Mouse (Mus musculus) G1E (cell line): Measurements from ENCODE around the gene Cfap157. TPM values are rescaled to one million over a fixed set of nuclear protein-coding genes. Genes with fewer than 3 reads are reported as not detected.

Experiments
- ATAC-seq: 2 replicates; pipeline ENCODE4 v1.8.0; 2016; ENCODE audit warnings: mild to moderate bottlenecking; ENCODE audit not compliant: insufficient number of reproducible peaks, poor library complexity, low FRiP score, severe bottlenecking; ENCODE audit errors: extremely low read depth
- DNase-seq: peaks from one replicate; pipeline ENCODE4 v3.0.0; 2012; ENCODE audit warnings: low spot score
- H3K27me3 ChIP-seq: 2 replicates; pipeline ENCODE4 v1.6.1; 2012; ENCODE audit warnings: mild to moderate bottlenecking, low read length, inconsistent platforms; ENCODE audit not compliant: insufficient read depth
- H3K36me3 ChIP-seq: replicated peaks from 2 replicates; pipeline ENCODE3; 2012; ENCODE audit warnings: mild to moderate bottlenecking, inconsistent platforms
- H3K4me1 ChIP-seq: 2 replicates; pipeline ENCODE4 v1.6.1; 2012; ENCODE audit warnings: low read depth, low read length, inconsistent platforms, mixed read lengths; ENCODE audit not compliant: insufficient read depth
- H3K4me3 ChIP-seq: 2 replicates; pipeline ENCODE4 v1.5.1; 2012; ENCODE audit warnings: low read depth, mild to moderate bottlenecking, inconsistent platforms, low read length, moderate library complexity, mixed read lengths
- H3K9me3 ChIP-seq: replicated peaks from 2 replicates; pipeline ENCODE4 v1.6.1; 2012; ENCODE audit warnings: inconsistent platforms
- CTCF ChIP-seq: IDR thresholded peaks from 2 replicates; pipeline ENCODE4 v1.5.1; 2012; ENCODE audit warnings: low read depth, low read length, inconsistent platforms, mixed read lengths
- GATA1 ChIP-seq: IDR thresholded peaks from 2 replicates; pipeline ENCODE4 v1.6.1; 2012; ENCODE audit warnings: borderline replicate concordance, low read length, inconsistent platforms, mixed read lengths
- GATA2 ChIP-seq: IDR thresholded peaks from 2 replicates; pipeline ENCODE4 v1.6.1; 2012; ENCODE audit warnings: low read depth, low read length, inconsistent platforms, borderline replicate concordance
- POLR2AphosphoS5 ChIP-seq: IDR thresholded peaks from 2 replicates; pipeline ENCODE4 v1.6.1; 2012; ENCODE audit warnings: low read depth, low read length, inconsistent platforms; ENCODE audit not compliant: insufficient replicate concordance
- TAL1 ChIP-seq: conservative IDR thresholded peaks from 2 replicates; pipeline ENCODE4 v1.6.1; 2012; ENCODE audit warnings: low read depth, low read length, inconsistent platforms, mixed read lengths
- polyA plus RNA-seq: library from polyadenylated mRNA; stranded (reverse); fragments of >175 nt; gene quantifications from 2 replicates; pipeline ENCODE4 v1.2.3, GENCODE M21; 2012
- total RNA-seq, 2 experiments: library from RNA; stranded (forward) in 1 of 2; stranded (reverse) in 1 of 2; fragments of 200-1000 nt in 1 of 2; fragments of >200 nt in 1 of 2; fragmentation: Nextera tagmentation in 1 of 2; gene quantifications; 2 replicates each; pipeline ENCODE4 v1.2.3; 2014 to 2017

Gene Cfap157
- not detected in 2 replicates for total RNA-seq (2014; fragmentation: Nextera tagmentation)
- total RNA-seq (2017): 0.11 and 1.6 TPM in 2 replicates
- not detected in 2 replicates for polyA plus RNA-seq

GRCm38 (mm10) chr2:32784048-32784681 is at the start of gene Cfap157:
TSS of gene Cfap157 (minus strand) at chr2:32784428.
- Histone ChIP-seq H3K36me3 (peaks cover 2% of the 10 kb centered on the region), H3K9me3 (no peaks in the 10 kb centered on the region), H3K27me3 (peaks cover 22% of the 10 kb centered on the region), H3K4me1 (no peaks in the 10 kb centered on the region), H3K4me3 (no peak within 1 kb of the TSS)
- no peak for DNase-seq
- ATAC-seq: no peak
- no peak for TF ChIP-seq CTCF
- TF ChIP-seq TAL1: no peak
- no peak for TF ChIP-seq GATA2
- no peak for TF ChIP-seq POLR2AphosphoS5
- TF ChIP-seq GATA1: no peak

GRCm38 (mm10) chr2:32828979-32829676 is 44.9 kb upstream of the Cfap157 start:
- no peak for ATAC-seq
- peaks cover 6% of the 10 kb centered on the region for H3K4me1 ChIP-seq

GRCm38 (mm10) chr2:32825796-32826195 is 41.6 kb upstream of the Cfap157 start:
- no peak for TF ChIP-seq GATA1
- TF ChIP-seq CTCF: no peak
- no peak for TF ChIP-seq POLR2AphosphoS5
- no peak for TF ChIP-seq GATA2
- no peak for TF ChIP-seq TAL1
- ATAC-seq (no peak), DNase-seq (no peak)
- Histone ChIP-seq H3K4me3 (no peak overlapping the region), H3K36me3 (peaks cover 17% of the 10 kb centered on the region), H3K9me3 (no peaks in the 10 kb centered on the region), H3K27me3 (no peaks in the 10 kb centered on the region; the same call in none of the 2 replicates), H3K4me1 (peaks cover 8% of the 10 kb centered on the region)

More at GRCm38 (mm10) chr2:32828979-32829676, 44.9 kb upstream of the Cfap157 start:
- DNase-seq: no peak
- TF ChIP-seq GATA1: no peak
- Histone ChIP-seq H3K4me3 (no peak overlapping the region), H3K27me3 (peaks cover 4% of the 10 kb centered on the region), H3K9me3 (no peaks in the 10 kb centered on the region), H3K36me3 (peaks cover 2% of the 10 kb centered on the region)

GRCm38 (mm10) chr2:32824778-32825177 is 40.5 kb upstream of the Cfap157 start:
- Histone ChIP-seq H3K4me3 (no peak overlapping the region), H3K27me3 (no peaks in the 10 kb centered on the region; the same call in none of the 2 replicates), H3K9me3 (no peaks in the 10 kb centered on the region), H3K36me3 (peaks cover 19% of the 10 kb centered on the region), H3K4me1 (peaks cover 8% of the 10 kb centered on the region)
- TF ChIP-seq TAL1 (no peak), GATA1 (no peak), GATA2 (no peak)
- no peak for ATAC-seq
- no peak for DNase-seq

GRCm38 (mm10) chr2:32824181-32824580 is 40.0 kb upstream of the Cfap157 start:
- DNase-seq: no peak
- Histone ChIP-seq H3K36me3 (peaks cover 21% of the 10 kb centered on the region), H3K9me3 (no peaks in the 10 kb centered on the region), H3K27me3 (no peaks in the 10 kb centered on the region; the same call in none of the 2 replicates), H3K4me3 (no peak overlapping the region), H3K4me1 (peaks cover 7% of the 10 kb centered on the region)
- ATAC-seq: no peak
- TF ChIP-seq GATA1 (no peak), GATA2 (no peak), TAL1 (no peak), POLR2AphosphoS5 (no peak), CTCF (no peak)

GRCm38 (mm10) chr2:32823579-32824154 is 39.4 kb upstream of the Cfap157 start:
- no peak for TF ChIP-seq GATA2
- TF ChIP-seq TAL1: no peak
- no peak for TF ChIP-seq CTCF
- TF ChIP-seq POLR2AphosphoS5: no peak
- no peak for TF ChIP-seq GATA1
- Histone ChIP-seq H3K9me3 (no peaks in the 10 kb centered on the region), H3K4me3 (no peak overlapping the region), H3K27me3 (no peaks in the 10 kb centered on the region; the same call in 1 of the 2 replicates), H3K36me3 (peaks cover 24% of the 10 kb centered on the region), H3K4me1 (peaks cover 2% of the 10 kb centered on the region; the same call in 1 of the 2 replicates)
- no peak for ATAC-seq
- DNase-seq: no peak
